Mouse (Mus musculus) forebrain, postnatal 0 days (tissue): Measurements from ENCODE around the gene Sdad1. TPM values are rescaled to one million over a fixed set of nuclear protein-coding genes. Genes with fewer than 3 reads are reported as not detected.

Experiments used
- ATAC-seq: fragments of 200-750 bp; cut with Nextera tagmentation; 2 replicates; pipeline ENCODE4 v1.8.0; 2017; ENCODE audit warnings: mild to moderate bottlenecking, moderate library complexity
- DNase-seq: peaks from one replicate; pipeline ENCODE4 v3.0.0-alpha.2; 2015
- H3K27ac ChIP-seq: fragments of 300-500 bp; sonication (generic); 2 replicates; pipeline ENCODE4 v1.5.1; 2014; ENCODE audit warnings: low read depth, mild to moderate bottlenecking, antibody characterized with exemption, low read length, moderate library complexity, mixed read lengths
- H3K27me3 ChIP-seq: fragments of 300-500 bp; sonication (generic); 2 replicates; pipeline ENCODE4 v1.6.1; 2014; ENCODE audit warnings: mild to moderate bottlenecking, low read length, mixed read lengths; ENCODE audit not compliant: insufficient read depth
- H3K36me3 ChIP-seq: fragments of 300-500 bp; sonication (generic); 2 replicates; pipeline ENCODE4 v1.6.1; 2014; ENCODE audit warnings: mild to moderate bottlenecking, moderate library complexity; ENCODE audit not compliant: insufficient read depth
- H3K4me1 ChIP-seq: fragments of 300-500 bp; sonication (generic); 2 replicates; pipeline ENCODE4 v1.6.1; 2014; ENCODE audit warnings: antibody characterized with exemption; ENCODE audit not compliant: insufficient read depth
- H3K4me2 ChIP-seq: fragments of 300-500 bp; sonication (generic); 2 replicates; pipeline ENCODE4 v1.6.1; 2014; ENCODE audit warnings: low read depth, mild to moderate bottlenecking, moderate library complexity
- H3K4me3 ChIP-seq: fragments of 300-500 bp; sonication (generic); 2 replicates; pipeline ENCODE4 v1.5.1; 2014; ENCODE audit warnings: low read depth, low read length, mixed read lengths
- H3K9ac ChIP-seq: fragments of 300-500 bp; sonication (generic); 2 replicates; pipeline ENCODE4 v1.6.1; 2014; ENCODE audit warnings: mild to moderate bottlenecking
- H3K9me3 ChIP-seq: fragments of 300-500 bp; sonication (generic); 2 replicates; pipeline ENCODE4 v1.6.1; 2016; ENCODE audit warnings: low read length
- CTCF ChIP-seq: sonication (generic); IDR thresholded peaks from 2 replicates; pipeline ENCODE4 v1.5.1; 2016; ENCODE audit warnings: antibody characterized with exemption, control low read depth, low read depth
- WGBS: fragments of 180-500 bp; shearing (Covaris S2); extraction: QIAGEN DNeasy Blood & Tissue Kit; methylation state at CpG from one replicate; pipeline ENCODE4 v1.1.7; 2014; 5-methylcytosine and 5-hydroxymethylcytosine counted together
- polyA plus RNA-seq: library from polyadenylated mRNA; unstranded; fragments of >200 nt; fragmentation: Nextera tagmentation; extraction: Ambion mirVana; gene quantifications from 2 replicates; pipeline ENCODE4 v1.2.1, GENCODE M21; 2015
- total RNA-seq: library from RNA; depleted of rRNA; stranded (reverse); fragments of >200 nt; gene quantifications from 2 replicates; pipeline ENCODE4 v1.2.3, GENCODE M21; 2014

The Sdad1 gene
- total and polyA plus RNA-seq, 2 experiments from 2014 or later: 27.9 to 32.0 TPM

DNA sequence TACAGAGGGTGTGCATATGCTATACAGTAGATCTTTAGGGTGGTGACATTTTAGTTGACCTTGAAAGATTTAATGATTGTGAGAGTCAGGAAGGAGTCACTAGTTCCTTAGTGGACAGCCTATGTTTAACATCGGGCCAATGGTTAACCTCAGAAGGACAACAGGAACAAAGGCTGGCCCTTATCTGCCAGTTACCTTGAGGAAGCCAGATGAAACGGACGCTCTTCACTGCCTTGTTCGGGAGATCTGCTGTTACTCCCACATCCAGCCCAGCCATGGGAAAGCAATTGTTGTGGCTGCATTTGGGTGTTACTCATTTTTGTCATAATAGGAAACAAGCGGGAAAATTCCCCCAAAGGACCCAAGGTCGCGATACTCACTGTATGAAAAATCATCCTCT is 3.5 kb upstream of the Sdad1 start:
- H3K4me2 ChIP-seq: no peak overlapping the region
- H3K36me3 ChIP-seq: no peaks in the 10 kb centered on the region
- TF ChIP-seq CTCF: no peak
- no peak for ATAC-seq
- no peak overlapping the region for H3K27ac ChIP-seq
- no peak for DNase-seq
- no peaks in the 10 kb centered on the region for H3K9me3 ChIP-seq
- H3K27me3 ChIP-seq: no peaks in the 10 kb centered on the region
- peaks cover 7% of the 10 kb centered on the region; the same call in 1 of the 2 replicates for H3K4me1 ChIP-seq
- H3K9ac ChIP-seq: no peak overlapping the region
- WGBS: 78% methylated on average over 7 of the region's 7 CpGs
- H3K4me3 ChIP-seq: no peak overlapping the region

DNA sequence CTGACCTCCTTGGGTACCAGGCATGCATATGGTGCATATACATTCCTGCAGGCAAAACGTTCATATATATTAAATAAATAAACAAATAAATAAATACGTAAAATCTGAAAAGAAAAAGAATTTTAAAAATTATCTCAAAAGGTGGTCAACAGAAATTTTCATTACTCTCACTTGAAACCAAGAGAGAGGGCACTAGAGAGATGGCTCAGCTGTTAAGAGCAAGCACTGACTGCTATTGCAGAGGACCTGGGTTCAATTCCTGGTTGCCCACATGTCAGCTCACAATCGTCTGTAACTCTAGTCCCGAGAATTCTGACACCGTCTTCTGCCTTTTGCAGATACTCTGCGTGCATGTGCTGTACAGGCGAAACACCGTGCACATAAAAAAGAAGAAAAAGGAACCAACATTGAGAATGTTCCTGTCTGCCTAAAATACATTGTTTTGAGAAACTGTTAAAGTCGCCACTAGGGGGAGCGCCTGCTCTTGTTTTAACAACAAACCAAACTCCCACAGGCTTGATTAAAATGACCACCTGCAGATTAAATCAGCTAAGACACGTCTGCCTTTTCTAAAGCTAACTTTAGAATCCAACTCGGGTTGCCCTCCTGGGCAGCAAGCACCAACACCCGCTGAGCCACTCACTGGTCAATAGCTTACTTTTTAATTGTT is 1.9 kb upstream of the Sdad1 start:
- Histone ChIP-seq H3K27me3 (no peaks in the 10 kb centered on the region), H3K9ac (no peak overlapping the region), H3K9me3 (no peaks in the 10 kb centered on the region), H3K4me2 (0 out of 2 replicates have a peak overlapping the region, but pooled peaks have one; percentile 5), H3K4me3 (no peak overlapping the region), H3K4me1 (peaks cover 12% of the 10 kb centered on the region; the same call in 1 of the 2 replicates), H3K27ac (no peak overlapping the region), H3K36me3 (no peaks in the 10 kb centered on the region)
- peak; percentile 81 for TF ChIP-seq CTCF
- no peak for ATAC-seq
- peak; percentile 92 for DNase-seq
- WGBS: 14% methylated on average over 13 of the region's 13 CpGs

DNA sequence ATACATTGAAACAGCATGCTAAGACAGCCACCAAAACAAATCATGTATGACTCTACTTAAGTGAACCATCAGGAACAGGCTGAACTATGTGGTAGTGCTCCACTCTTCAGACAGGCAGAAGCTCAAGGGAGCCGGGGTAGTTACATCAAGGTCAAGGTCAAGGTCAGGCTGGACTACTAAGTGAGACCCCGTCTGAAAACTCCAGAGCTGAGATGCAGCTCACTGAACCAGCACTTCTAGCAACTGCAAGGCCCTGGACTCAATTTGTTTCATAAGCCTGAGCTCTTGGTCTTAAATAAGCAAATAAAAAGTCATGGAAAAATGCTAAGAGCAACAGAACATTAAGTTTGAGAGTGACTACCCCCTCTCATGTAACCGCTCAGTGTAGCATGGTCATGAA is 6.0 kb downstream of the Sdad1 start:
- Histone ChIP-seq H3K4me3 (no peak overlapping the region), H3K36me3 (peaks cover 59% of the 10 kb centered on the region)

DNA sequence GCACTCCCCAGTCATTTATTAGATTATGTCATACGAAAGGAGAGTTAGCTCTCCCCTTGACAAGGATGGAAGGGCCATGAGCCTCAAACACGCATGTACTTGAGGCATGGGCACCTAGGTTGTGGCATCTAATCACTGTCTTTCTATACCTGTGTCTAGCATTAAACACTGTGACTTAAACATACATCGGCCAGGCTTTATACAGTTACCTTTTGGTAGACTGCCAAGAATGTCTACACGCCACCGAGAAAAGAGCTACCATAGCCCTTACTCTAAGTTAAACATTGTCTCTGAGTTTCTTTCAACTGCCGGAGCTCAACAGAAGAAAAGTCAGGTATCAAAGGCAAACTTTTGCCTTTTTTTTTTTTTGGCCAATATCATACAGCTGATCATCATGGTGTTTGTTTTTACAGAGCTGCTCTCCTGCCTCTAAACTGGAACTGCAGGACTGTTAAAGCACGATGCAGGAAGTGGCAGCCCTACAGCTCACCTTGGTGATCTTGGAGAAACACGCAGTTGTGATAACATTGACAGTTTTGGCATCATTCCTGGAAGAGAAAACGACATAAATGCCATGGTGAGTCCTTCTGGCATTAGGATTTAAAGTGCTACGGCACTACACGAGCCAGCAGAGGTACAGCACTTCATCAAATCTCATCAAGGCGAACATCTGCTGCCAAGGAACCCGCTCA is 8.0 kb downstream of the Sdad1 start:
- no peak for TF ChIP-seq CTCF
- no peak for ATAC-seq
- Histone ChIP-seq H3K9me3 (no peaks in the 10 kb centered on the region), H3K27me3 (no peaks in the 10 kb centered on the region), H3K9ac (no peak overlapping the region), H3K4me3 (no peak overlapping the region), H3K36me3 (peaks cover 70% of the 10 kb centered on the region), H3K27ac (no peak overlapping the region), H3K4me1 (no peaks in the 10 kb centered on the region), H3K4me2 (no peak overlapping the region)
- no peak for DNase-seq
- WGBS: 81% methylated on average over 13 of the region's 13 CpGs

More for the DNA sequence above, 6.0 kb downstream of the Sdad1 start:
- no peak overlapping the region for H3K4me2 ChIP-seq
- WGBS: 93% methylated on average over 3 of the region's 3 CpGs
- H3K9me3 ChIP-seq: no peaks in the 10 kb centered on the region
- no peak for ATAC-seq
- H3K9ac ChIP-seq: no peak overlapping the region
- TF ChIP-seq CTCF: no peak
- H3K27ac ChIP-seq: no peak overlapping the region
- peaks cover 8% of the 10 kb centered on the region; the same call in 1 of the 2 replicates for H3K4me1 ChIP-seq
- DNase-seq: no peak
- H3K27me3 ChIP-seq: no peaks in the 10 kb centered on the region

DNA sequence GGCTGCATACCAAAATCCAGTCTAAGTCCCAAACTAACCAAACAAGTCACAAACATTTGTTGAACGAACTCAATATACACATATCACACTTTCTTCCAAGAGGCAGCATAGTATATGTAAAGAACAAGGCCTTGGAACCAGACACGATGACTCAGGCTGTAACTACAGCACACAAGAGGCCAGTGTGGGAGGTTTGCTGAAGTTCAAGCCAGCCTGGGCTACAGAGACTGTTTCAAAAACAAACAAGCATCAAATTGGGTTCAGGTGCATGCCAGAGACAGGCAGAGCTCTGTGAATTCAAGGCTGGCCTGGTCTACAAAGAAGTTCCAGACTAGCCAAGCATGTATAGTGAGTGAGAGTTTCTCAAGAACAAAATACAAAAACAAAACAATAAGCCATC is 15.8 kb downstream of the Sdad1 start:
- no peak for DNase-seq
- peaks cover 82% of the 10 kb centered on the region for H3K36me3 ChIP-seq
- no peaks in the 10 kb centered on the region for H3K27me3 ChIP-seq
- WGBS: 90% methylated on average over 2 of the region's 2 CpGs
- TF ChIP-seq CTCF: no peak
- H3K4me1 ChIP-seq: no peaks in the 10 kb centered on the region
- H3K9ac ChIP-seq: no peak overlapping the region
- no peaks in the 10 kb centered on the region for H3K9me3 ChIP-seq
- no peak overlapping the region for H3K4me2 ChIP-seq
- no peak overlapping the region for H3K4me3 ChIP-seq
- ATAC-seq: no peak
- no peak overlapping the region for H3K27ac ChIP-seq

DNA sequence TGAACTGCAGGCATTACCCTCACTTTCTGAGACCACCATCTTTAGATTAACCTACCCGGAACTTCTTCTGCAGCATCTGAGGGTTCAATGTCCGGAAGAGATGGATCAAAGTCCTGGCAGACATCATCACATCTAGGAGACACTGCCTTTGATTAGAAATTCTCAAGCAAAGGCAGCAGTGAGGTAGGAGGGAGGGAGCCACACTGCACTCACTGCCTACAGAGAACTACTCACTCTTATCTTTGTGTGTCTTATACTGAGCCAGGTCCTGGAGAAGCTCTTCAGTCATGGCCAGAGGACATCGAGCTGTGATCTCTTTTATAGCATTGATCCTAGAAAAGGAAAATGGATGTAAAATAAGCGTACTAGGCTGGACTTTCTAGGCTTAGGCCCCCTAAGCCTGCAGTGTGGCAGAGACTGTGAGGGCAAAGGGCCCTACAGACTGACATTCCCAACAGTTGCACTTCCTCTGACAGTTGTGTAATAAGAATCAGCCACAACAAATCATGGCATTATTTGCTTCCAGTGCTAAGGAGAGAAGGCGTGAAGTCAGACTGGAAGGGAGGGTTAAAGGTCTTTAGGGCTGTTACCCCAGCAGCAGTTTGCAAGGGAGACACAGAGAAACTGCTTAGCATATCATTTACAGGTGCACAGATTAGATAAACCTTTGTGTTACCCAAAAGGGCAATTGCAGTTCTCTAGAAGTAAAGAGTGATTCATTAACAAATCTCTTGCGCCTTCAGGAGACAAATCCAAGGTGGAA is 18.4 kb downstream of the Sdad1 start:
- 93% methylated on average over 6 of the region's 6 CpGs for WGBS
- peaks cover 88% of the 10 kb centered on the region for H3K36me3 ChIP-seq
- no peak for DNase-seq

DNA sequence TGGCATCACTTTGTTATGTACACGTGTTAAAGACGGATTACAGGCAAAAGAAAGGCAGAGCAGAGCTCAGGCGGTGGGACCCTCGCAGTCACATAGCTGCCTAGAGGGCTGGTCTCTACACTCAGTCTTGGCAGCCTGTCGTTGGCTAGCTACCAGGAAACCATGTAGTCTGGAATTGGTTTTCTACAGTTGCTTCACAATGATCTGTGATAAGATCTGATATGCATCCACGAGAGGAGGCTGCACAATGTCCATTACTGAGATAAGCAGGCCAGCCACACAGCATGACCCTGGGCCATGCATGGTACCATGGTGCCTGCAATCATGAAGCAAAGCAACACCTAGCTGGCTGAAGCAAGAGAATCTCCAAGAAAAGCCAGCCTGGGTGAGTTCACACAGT is 22.4 kb downstream of the Sdad1 start:
- DNase-seq: no peak
- 87% methylated on average over 6 of the region's 6 CpGs for WGBS
- H3K27ac ChIP-seq: no peak overlapping the region
- no peaks in the 10 kb centered on the region for H3K27me3 ChIP-seq
- no peak for ATAC-seq
- H3K9ac ChIP-seq: no peak overlapping the region
- H3K4me3 ChIP-seq: no peak overlapping the region
- H3K36me3 ChIP-seq: peaks cover 74% of the 10 kb centered on the region
- TF ChIP-seq CTCF: no peak
- no peaks in the 10 kb centered on the region for H3K9me3 ChIP-seq
- no peaks in the 10 kb centered on the region for H3K4me1 ChIP-seq
- no peak overlapping the region for H3K4me2 ChIP-seq

More for the DNA sequence above, 18.4 kb downstream of the Sdad1 start:
- H3K27ac ChIP-seq: no peak overlapping the region
- no peaks in the 10 kb centered on the region for H3K27me3 ChIP-seq
- H3K9ac ChIP-seq: no peak overlapping the region
- H3K4me1 ChIP-seq: no peaks in the 10 kb centered on the region
- no peak for ATAC-seq
- no peaks in the 10 kb centered on the region for H3K9me3 ChIP-seq
- TF ChIP-seq CTCF: no peak
- H3K4me3 ChIP-seq: no peak overlapping the region
- H3K4me2 ChIP-seq: no peak overlapping the region
